Mouse (Mus musculus) thymus, postnatal 14 days (tissue): ENCODE results near the gene Rnf151.
"Not testable (repeated sequence)": the region's sequence is repeated elsewhere in the genome, so short reads cannot be mapped to it uniquely, and the experiment has no call there.

ENCODE experiments used
- DNase-seq: peaks from one replicate; pipeline ENCODE4 v3.0.0; 2021

Gene Rnf151

GRCm38 (mm10) chr17:24732233-24732935 is 14.5 kb upstream of the Rnf151 start:
- no peak for DNase-seq

DNA sequence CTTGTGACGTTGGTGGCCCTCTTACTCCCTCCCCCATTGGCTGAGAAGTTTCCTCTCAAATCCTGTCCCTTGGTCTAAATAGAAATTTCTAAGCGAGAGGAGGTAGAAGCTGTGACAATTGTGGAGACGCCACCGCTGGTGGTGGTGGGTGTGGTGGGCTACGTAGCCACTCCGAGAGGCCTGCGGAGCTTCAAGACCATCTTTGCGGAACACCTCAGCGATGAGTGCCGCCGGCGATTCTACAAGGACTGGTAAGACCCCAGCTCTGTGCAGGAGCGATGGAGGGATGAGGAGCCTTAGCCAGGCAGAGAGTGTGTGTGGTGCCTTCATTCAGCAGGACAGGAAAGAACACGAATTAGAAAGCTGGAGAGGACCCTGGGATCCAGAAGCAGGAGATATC is 12.9 kb upstream of the Rnf151 start:
- no peak for DNase-seq

GRCm38 (mm10) chr17:24729067-24729466 is 11.2 kb upstream of the Rnf151 start:
- DNase-seq: no peak

GRCm38 (mm10) chr17:24728184-24728583 is 10.3 kb upstream of the Rnf151 start:
- no peak for DNase-seq

DNA sequence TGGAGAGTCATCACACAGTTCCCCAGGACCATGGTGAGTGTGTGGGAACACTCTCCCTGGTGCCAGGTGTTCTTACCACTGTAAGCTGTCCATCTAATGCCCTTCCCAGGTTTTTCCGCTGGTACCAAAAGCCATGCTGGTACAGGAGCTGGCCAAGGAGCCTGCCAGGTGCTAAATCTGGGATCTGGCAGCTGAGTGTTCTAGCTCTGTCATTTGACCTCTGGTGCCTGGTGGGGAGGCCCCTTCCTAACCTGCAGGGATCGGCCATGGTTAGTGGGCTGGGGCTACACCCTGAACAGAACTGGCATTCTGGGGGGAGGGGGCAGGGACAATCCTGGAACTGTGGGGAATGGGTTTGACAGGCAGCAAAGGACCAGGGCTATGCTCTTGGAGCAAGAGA is 9.8 kb upstream of the Rnf151 start, which contains the start of gene Rpl3l:
Gene Rpl3l (plus strand): TSS at position 203 of the 400 bp plus-strand sequence.
- no peak for DNase-seq

DNA sequence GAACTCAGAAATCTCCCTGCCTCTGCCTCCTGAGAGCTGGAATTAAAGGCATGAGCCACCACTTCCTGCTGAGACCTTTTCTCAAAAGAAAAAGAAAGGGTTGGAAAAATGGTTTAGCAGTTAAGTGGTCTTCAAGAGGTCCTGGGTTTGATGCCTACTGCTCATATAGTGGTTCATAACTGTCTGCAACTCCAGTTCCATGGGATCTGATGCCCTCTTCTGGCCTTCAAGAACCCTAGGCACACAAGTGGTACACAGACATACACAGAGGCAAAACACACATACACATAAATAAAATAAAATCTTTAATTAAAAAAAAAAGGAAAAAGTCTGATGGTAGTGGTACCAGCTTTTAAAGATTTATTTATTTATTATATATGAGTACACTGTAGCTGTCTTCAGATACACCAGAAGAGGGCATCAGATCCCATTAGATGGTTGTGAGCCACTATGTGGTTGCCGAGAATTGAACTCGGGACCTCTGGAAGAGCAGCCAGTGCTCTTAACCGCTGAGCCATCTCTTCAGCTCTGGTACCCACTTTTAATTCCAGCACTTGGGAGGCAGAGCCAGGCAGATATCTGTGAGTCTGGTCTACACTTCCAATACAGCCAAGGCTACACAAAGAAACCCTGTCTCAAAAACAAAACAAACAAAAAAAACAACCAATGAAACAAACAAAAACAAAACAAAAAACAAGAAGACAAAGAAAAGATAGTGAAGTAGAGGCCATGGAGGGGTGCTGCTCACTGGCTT is 8.0 kb upstream of the Rnf151 start:
- no peak for DNase-seq

DNA sequence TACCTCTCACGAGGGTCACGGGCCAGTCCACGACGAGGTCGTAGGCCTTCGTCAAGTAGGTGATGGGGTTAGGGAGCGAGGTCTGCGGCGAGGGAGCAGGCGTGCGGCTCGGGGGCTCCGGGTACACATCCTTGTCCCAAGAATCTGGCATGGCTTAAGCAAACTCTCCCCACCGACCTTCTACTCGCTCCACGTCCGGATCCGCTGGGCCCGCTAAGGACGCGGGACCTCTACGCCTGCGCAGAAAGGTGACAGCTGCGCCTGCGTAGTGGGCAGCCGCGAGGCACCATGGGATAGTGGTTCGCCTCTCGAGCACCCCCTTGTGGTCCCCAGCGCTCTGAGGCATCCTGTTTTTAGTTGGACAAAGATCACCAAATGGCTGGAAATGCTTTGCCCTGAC is 6.3 kb upstream of the Rnf151 start, which contains the start of gene Ndufb10:
Gene Ndufb10 (minus strand): TSS at position 295 of the 400 bp plus-strand sequence.
- peak; percentile 97 for DNase-seq

DNA sequence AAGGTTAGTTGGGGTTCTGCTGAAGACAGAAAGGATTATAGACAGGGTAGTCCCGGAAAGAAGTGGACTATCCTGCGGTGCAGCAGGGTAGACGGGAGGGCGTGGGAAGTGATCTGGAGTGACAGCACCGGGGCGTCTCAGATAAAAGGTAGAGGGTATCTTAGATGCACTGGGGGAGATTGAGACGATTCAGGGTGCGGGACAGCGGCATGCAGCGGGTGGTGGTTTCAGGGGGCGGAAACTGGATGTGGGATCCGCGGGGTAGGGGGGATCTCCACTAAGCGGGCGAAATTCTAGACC is 6.0 kb upstream of the Rnf151 start:
- no peak for DNase-seq

- no peak for DNase-seq
Measured at GRCm38 (mm10) chr17:24723122-24723880, 5.4 kb upstream of the Rnf151 start.

- DNase-seq: no peak
Measured at GRCm38 (mm10) chr17:24722220-24722924, 4.5 kb upstream of the Rnf151 start.

GRCm38 (mm10) chr17:24721383-24721955 is 3.6 kb upstream of the Rnf151 start:
- DNase-seq: not testable (repeated sequence)

DNA sequence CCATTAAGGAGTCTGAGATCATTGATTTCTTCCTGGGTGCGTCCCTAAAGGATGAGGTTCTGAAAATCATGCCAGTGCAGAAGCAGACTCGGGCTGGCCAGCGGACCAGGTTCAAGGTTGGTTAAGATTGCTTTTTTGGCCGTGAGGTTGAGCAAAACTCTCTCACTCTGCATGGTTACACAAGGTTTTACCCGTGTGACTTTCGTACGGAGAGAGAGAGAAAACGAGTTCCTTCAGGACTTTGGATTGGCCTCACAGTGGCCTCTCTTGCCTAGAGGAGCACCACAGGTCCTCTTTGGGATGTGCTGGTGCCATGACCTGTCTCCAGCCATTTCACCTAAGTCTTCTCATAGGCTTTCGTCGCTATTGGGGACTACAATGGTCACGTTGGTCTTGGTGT is 2.8 kb upstream of the Rnf151 start:
- not testable (repeated sequence) for DNase-seq

DNA sequence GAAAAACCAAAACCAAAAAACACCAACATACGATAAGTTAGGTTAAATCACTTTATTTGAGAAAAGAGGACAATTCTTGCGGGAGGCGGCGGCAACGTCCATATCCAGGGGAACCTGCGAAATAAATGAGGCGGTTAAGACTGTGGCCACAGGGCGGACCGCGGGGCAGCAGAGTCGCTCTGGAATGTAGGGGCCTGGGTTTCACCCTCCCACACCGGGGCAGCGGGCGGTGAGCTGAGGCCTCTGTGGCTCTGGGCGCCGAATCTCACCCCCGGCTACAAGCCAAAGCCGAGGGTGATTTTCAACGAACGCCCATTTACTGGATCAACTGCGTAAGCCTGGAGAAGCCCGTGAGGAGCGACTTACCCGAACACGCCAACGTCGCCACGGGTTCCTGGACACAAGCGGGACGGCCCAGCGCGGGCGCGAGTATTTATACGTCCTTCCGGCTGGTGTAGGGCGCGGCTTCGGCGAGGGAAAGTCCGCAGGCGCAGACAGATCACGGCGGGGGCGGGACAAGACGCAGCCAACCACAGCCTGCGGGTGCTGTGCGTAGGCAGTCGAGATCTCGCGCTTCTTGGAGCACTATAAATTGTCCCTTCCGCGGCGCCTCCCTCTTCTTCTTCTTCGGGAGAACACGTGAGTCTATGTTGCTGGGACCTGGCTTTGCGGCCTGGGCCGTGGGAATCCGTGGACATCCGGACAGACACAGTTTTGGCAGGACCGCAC is 1.8 kb upstream of the Rnf151 start:
- DNase-seq: peak; percentile 98

DNA sequence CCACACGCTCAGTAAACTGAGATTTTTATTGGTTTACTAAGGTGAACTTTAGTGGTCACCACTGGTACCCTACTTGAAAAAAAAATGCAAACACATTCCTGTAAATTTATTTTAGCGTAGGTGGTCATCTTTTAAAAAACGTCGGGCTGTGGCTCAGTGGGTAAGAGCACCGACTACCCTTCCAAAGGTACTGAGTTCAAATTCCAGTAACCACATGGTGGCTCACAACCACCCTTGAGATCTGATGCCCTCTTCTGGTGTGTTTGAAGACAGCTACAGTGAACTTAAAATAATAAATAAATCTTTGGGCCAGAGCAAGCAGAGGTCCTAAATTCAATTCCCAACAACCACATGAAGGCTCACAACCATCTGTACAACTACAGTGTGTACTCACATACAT is 1.1 kb upstream of the Rnf151 start:
- DNase-seq: not testable (repeated sequence)

- DNase-seq: no peak
Measured at GRCm38 (mm10) chr17:24716166-24716682, 1.6 kb downstream of the Rnf151 start.

GRCm38 (mm10) chr17:24715556-24715955 is 2.3 kb downstream of the Rnf151 start:
- no peak for DNase-seq

DNA sequence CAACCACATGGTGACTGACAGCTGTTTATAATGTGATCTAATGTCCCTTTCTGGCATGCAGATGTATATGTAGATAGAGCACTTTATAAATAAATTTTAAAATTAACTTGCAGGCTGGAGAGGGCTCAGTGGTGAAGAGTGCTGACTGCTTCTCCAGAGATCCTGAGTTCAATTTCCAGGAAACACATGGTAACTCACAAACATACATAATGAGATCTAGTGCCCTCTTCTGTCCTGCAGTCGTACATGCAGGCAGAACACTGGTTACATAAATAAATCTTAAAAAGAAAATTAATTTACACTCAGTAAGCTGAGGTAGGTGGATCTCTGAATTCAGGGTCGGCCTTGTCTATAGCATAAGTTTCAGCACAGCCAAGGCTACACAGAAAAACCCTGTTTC is 9.2 kb downstream of the Rnf151 start:
- no peak for DNase-seq

- DNase-seq: no peak
Measured at GRCm38 (mm10) chr17:24707801-24708425, 9.9 kb downstream of the Rnf151 start.

DNA sequence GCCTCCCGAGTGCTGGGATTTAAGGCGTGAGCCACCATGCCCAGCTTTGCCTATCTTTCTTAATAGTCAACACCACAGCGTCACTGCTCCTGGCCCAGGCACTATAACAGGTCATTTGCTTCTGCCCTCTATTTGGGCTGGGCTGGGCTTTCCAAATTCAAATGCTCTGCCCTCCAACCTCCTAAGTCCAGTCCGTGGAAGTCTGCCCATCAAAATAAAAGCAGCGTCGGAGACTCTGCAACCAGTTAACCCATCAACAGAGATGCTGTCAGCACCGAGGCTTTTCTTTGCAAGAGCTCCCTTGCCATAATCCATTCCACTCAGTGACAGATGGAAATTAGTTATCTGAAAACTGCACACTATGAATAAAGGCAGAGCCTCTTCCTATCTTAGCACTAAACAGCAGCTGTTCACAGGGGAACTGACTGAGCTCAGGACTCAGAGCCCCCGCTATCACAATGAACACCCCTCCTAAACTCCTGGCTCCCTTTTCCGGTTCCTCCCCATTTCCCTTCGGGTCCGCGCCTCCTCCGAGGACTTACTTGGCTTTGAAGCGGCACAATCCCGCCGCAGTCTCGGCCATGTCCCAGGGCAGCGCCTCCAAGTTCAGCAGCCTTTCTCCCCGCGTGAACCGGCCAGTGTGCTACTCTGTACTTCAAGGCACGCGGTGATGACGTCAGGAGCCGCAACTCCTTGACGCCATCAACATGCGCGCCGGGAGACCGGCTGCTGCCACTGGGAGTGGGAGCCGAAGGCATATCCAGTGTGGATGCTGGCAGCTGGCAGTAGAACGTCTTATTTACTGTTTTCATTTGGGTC is 10.7 kb downstream of the Rnf151 start, which contains the start of gene Tbl3:
Gene Tbl3 (minus strand): TSS at position 679 of the 819 bp plus-strand sequence.
- DNase-seq: peak; percentile 93

DNA sequence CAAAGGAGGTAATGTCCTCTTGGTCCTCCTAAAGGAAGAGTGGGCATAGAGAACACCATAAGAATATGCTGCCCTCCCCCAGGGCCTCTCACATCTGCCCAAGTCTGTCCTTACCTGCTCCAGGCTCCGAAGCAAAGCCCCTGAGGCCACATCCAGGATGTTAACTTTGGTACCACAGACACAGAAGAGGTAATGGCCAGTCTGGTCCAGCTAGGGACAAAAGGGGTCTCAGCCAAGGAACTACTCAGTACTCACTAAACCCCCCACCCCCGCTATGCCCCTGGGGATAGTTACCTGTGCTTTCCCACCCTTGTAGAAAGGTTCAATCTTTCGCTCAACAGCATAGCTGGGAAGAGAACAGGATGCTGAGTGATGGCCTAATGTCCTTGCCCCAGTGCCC is 12.0 kb downstream of the Rnf151 start:
- DNase-seq: no peak
